Mouse (Mus musculus) midbrain, embryonic 15.5 days (tissue): Measurements from ENCODE around the gene Sytl3. TPM values are rescaled to one million over a fixed set of nuclear protein-coding genes. Genes with fewer than 3 reads are reported as not detected.
"Not testable (repeated sequence)": the region's sequence is repeated elsewhere in the genome, so short reads cannot be mapped to it uniquely, and the experiment has no call there.

Source experiments
- ATAC-seq: fragments of 200-750 bp; cut with Nextera tagmentation; replicated peaks from 2 replicates; pipeline ENCODE4 v1.8.0; 2017; ENCODE audit warnings: moderate TSS enrichment
- H3K27ac ChIP-seq: fragments of 300-500 bp; sonication (generic); 2 replicates; pipeline ENCODE4 v1.5.1; 2015; ENCODE audit warnings: mild to moderate bottlenecking, inconsistent platforms
- H3K27me3 ChIP-seq: fragments of 300-500 bp; sonication (generic); replicated peaks from 2 replicates; pipeline ENCODE4 v1.6.1; 2015; ENCODE audit warnings: inconsistent platforms
- H3K36me3 ChIP-seq: fragments of 300-500 bp; sonication (generic); replicated peaks from 2 replicates; pipeline ENCODE4 v1.6.1; 2015; ENCODE audit warnings: inconsistent platforms
- H3K4me1 ChIP-seq: fragments of 300-500 bp; sonication (generic); 2 replicates; pipeline ENCODE4 v1.6.1; 2015; ENCODE audit warnings: inconsistent platforms
- H3K4me2 ChIP-seq: fragments of 300-500 bp; sonication (generic); 2 replicates; pipeline ENCODE4 v1.6.1; 2015; ENCODE audit warnings: inconsistent platforms, mild to moderate bottlenecking, moderate library complexity
- H3K4me3 ChIP-seq: fragments of 300-500 bp; sonication (generic); 2 replicates; pipeline ENCODE4 v1.5.1; 2015; ENCODE audit warnings: mild to moderate bottlenecking, inconsistent platforms
- H3K9ac ChIP-seq: fragments of 300-500 bp; sonication (generic); 2 replicates; pipeline ENCODE4 v1.6.1; 2015; ENCODE audit warnings: mild to moderate bottlenecking, inconsistent platforms
- H3K9me3 ChIP-seq: fragments of 300-500 bp; sonication (generic); 2 replicates; pipeline ENCODE4 v1.6.1; 2016; ENCODE audit warnings: inconsistent platforms
- WGBS: fragments of 180-500 bp; shearing (Covaris S2); methylation state at CpG from one replicate; pipeline ENCODE4 v1.1.7; 2015; ENCODE audit warnings: mixed read lengths; 5-methylcytosine and 5-hydroxymethylcytosine counted together
- polyA plus RNA-seq: library from polyadenylated mRNA; unstranded; fragments of >200 nt; fragmentation: Nextera tagmentation; extraction: Ambion mirVana; gene quantifications from 2 replicates; pipeline ENCODE4 v1.2.1, GENCODE M21; 2015

Sytl3 gene
- polyA plus RNA-seq, 1 experiment from 2014 or later, result 0.90 TPM

DNA sequence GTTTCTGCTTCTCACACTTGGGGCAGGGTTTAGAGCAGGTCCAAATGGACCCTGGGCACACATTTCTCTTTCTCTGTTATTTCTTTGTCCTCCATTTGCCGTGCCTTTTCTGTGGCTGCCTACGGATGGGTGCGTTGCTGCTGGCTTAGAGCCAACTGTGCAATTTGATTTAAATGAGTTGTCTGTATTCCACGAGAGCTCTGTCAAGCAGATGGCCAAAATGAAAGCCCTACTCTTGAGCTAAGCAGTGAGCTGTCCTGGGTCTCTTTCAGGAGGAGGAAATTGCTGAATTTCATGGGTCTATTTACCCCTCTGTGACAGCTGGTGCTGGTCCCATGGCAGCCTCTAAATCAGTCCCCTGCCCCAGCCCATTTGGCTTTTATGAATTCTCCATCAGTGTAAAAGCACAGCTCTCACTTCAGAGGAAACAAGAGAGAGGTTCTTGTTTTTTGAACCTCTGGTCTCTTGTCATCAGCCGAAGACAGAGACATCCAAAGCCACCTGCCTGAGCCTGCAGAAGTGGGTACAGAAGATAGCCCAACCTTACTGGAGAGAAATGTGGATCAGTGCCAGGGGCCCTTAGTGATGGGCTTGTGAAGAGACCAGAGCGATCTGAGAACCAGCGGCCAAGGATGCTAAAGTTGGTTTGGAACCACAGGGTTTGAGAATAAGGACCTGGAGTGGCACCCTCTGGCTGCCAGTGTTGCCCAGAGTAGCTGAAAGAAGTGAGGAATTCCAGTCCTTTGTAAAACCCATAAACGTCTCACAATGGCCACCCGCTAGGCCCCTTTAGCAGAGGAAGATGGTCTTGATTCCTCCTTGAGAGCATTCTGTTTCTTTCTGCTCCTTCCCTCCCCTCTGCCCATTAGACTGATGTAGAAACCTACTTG is 44.7 kb downstream of the Sytl3 start:
- WGBS, result 42% methylated on average over 9 of the region's 9 CpGs
- H3K27me3 ChIP-seq, H3K4me2 ChIP-seq: not testable (repeated sequence)

GRCm38 (mm10) chr17:6706448-6706847 is 47.6 kb downstream of the Sytl3 start:
- H3K4me2 ChIP-seq, H3K27ac ChIP-seq, H3K36me3 ChIP-seq, H3K9ac ChIP-seq, H3K4me1 ChIP-seq, ATAC-seq, H3K27me3 ChIP-seq, H3K9me3 ChIP-seq, H3K4me3 ChIP-seq: not testable (repeated sequence)
- WGBS, result 84% methylated on average over 4 of the region's 5 CpGs

More for the DNA sequence above, 44.7 kb downstream of the Sytl3 start:
- H3K9me3 ChIP-seq, H3K36me3 ChIP-seq, H3K4me3 ChIP-seq, H3K4me1 ChIP-seq, H3K27ac ChIP-seq, H3K9ac ChIP-seq: not testable (repeated sequence)
- ATAC-seq, result peak; percentile 77

DNA sequence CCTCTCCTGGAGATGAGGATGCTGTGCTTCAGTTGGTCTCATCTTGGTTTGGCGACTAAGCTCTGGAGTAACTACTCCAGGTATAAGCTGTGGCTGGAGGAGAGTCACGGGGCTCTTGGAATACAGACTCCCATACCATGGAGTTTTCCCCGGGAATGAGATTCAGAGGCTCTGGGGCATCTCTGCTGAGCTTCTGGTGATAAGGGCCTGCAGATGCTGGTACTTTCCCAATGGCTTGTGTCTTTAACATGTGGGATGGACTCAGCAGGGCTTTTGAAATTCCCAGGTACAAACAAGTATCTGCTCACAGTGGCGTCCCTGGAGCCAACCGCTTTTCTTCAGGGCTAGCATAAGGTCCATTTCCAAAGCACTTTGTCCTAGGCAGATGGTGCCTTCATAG is 48.5 kb downstream of the Sytl3 start:
- WGBS, result 96% methylated on average over 5 of the region's 5 CpGs
- H3K9me3 ChIP-seq, H3K27ac ChIP-seq, H3K4me1 ChIP-seq, H3K36me3 ChIP-seq, ATAC-seq, H3K9ac ChIP-seq, H3K4me3 ChIP-seq, H3K4me2 ChIP-seq, H3K27me3 ChIP-seq: not testable (repeated sequence)

GRCm38 (mm10) chr17:6708194-6708593 is 49.3 kb downstream of the Sytl3 start:
- ATAC-seq, H3K36me3 ChIP-seq, H3K9ac ChIP-seq, H3K9me3 ChIP-seq, H3K4me3 ChIP-seq, H3K4me2 ChIP-seq, H3K27me3 ChIP-seq, H3K27ac ChIP-seq, H3K4me1 ChIP-seq: not testable (repeated sequence)
- WGBS, result 73% methylated on average over 2 of the region's 2 CpGs

DNA sequence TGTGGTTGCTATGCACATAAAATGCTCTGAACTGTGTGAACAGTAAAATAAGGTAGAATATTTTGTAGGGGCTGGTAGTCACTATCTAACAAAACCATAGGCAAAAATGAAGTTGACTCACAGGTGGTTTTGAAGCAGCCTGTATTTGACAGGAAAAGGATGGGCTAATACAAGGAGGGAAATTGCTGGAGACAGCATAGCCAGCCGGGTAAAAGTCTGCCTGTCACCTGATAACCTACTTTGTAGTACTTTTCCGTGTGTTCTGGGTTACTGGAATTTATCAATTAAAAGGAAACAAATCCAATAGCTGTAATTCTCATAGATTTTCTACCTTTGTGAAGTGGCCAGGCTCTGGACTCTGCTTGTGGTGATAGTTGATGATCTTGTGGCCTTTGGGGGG is 54.6 kb downstream of the Sytl3 start:
- not testable (repeated sequence) for H3K27me3 ChIP-seq, H3K9me3 ChIP-seq, H3K36me3 ChIP-seq, H3K9ac ChIP-seq, H3K4me2 ChIP-seq, ATAC-seq, H3K4me3 ChIP-seq, H3K4me1 ChIP-seq, H3K27ac ChIP-seq
- 80% methylated on average over 2 of the region's 2 CpGs for WGBS

- not testable (repeated sequence) for H3K4me3 ChIP-seq, H3K27ac ChIP-seq, H3K27me3 ChIP-seq, ATAC-seq, H3K4me2 ChIP-seq, H3K36me3 ChIP-seq, H3K9me3 ChIP-seq, H3K4me1 ChIP-seq, H3K9ac ChIP-seq
- WGBS, result 88% methylated on average over 8 of the region's 8 CpGs
These were observed 55.1 kb downstream of the Sytl3 start for GRCm38 (mm10) chr17:6713944-6714343.

- ATAC-seq, result no peak
- Histone ChIP-seq H3K9ac (no peak overlapping the region), H3K9me3 (no peaks in the 10 kb centered on the region), H3K4me2 (no peak overlapping the region), H3K27ac (no peak overlapping the region), H3K36me3 (no peaks in the 10 kb centered on the region), H3K27me3 (no peaks in the 10 kb centered on the region), H3K4me1 (no peaks in the 10 kb centered on the region), H3K4me3 (no peak overlapping the region)
- 95% methylated on average over 12 of the region's 12 CpGs for WGBS
These were observed 69.2 kb downstream of the Sytl3 start for GRCm38 (mm10) chr17:6727996-6728610.

DNA sequence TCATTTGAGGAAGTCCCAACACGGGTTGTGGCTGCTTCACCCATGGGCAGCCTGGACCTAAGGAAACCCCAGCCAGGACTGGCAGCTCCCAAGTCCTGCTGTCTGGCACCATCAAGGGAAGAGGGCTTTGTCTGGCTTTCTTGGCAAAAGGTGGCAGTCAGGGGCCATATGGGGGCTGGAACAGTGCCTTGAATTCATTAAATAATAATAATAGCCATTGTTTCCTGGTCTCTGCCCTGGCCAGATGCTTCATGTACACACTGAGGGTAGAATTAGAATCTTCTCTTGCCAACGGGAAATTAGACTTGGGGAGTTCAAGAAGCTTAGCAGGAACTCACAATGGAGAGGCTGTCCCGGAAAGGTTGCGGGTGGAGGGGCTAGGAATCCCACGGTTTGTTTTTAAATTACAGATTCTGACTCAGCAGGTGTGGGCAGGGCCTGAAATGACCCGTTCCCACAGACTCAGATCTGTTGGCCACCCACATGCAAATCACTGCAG is 70.4 kb downstream of the Sytl3 start:
- Histone ChIP-seq H3K4me2 (no peak overlapping the region), H3K4me1 (no peaks in the 10 kb centered on the region), H3K4me3 (no peak overlapping the region), H3K9me3 (no peaks in the 10 kb centered on the region), H3K27ac (no peak overlapping the region), H3K9ac (no peak overlapping the region), H3K36me3 (no peaks in the 10 kb centered on the region), H3K27me3 (no peaks in the 10 kb centered on the region)
- WGBS, result 8% methylated on average over 6 of the region's 6 CpGs
- ATAC-seq, result peak; percentile 54; the same call in 1 of the 2 replicates

DNA sequence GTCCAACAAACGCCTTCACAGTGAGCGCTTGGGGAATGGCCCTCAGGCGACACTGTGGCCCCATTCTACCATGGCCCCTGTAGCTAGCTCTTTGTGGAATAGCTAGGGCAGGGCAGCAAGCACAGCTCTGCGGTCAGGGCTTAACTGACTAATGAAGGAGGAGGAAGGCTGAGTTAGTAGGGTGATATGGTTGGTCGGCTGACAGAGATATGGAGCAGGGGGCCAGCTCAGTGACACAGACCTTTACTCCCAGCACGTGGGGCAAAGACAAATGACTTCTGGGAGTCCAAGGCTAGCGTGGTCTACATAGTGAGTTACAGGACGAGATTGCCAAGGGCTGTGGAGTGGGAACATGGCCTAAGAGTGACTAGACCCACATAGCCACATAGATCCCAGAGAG is 72.2 kb downstream of the Sytl3 start:
- H3K9ac ChIP-seq, result no peak overlapping the region
- no peaks in the 10 kb centered on the region for H3K4me1 ChIP-seq
- no peak for ATAC-seq
- H3K4me3 ChIP-seq, result no peak overlapping the region
- WGBS, result 86% methylated on average over 8 of the region's 8 CpGs
- no peaks in the 10 kb centered on the region for H3K9me3 ChIP-seq
- H3K4me2 ChIP-seq, result no peak overlapping the region
- H3K27ac ChIP-seq, result no peak overlapping the region
- no peaks in the 10 kb centered on the region for H3K36me3 ChIP-seq
- H3K27me3 ChIP-seq, result no peaks in the 10 kb centered on the region

DNA sequence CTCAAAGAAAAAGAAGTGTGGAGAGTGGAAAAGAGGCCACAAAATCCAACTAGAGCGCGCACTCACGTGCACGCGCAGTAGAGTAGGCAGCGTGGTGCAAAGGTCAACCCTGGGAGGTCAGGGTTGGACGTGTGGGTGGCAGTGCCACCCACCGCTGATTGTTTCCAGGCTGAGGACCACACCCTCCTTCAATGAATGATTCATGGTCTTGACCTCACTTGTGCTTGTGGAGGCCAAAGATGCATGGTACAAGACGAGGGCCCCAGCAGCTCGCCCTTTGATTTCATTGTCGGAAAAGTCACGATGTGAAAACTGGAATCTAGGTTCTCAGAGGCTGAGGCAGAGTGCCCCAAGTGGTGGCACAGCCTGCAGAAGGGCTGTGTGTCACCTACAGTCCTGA is 72.7 kb downstream of the Sytl3 start:
- WGBS, result 89% methylated on average over 12 of the region's 12 CpGs
- no peak overlapping the region for H3K4me3 ChIP-seq
- no peak overlapping the region for H3K9ac ChIP-seq
- H3K9me3 ChIP-seq, result no peaks in the 10 kb centered on the region
- H3K4me2 ChIP-seq, result no peak overlapping the region
- ATAC-seq, result no peak
- H3K4me1 ChIP-seq, result peaks cover 1% of the 10 kb centered on the region; the same call in 1 of the 2 replicates
- H3K36me3 ChIP-seq, result no peaks in the 10 kb centered on the region
- H3K27ac ChIP-seq, result no peak overlapping the region
- H3K27me3 ChIP-seq, result no peaks in the 10 kb centered on the region

GRCm38 (mm10) chr17:6732665-6733064 is 73.8 kb downstream of the Sytl3 start:
- Histone ChIP-seq H3K4me1 (peaks cover 6% of the 10 kb centered on the region; the same call in 1 of the 2 replicates), H3K27me3 (no peaks in the 10 kb centered on the region), H3K9me3 (no peaks in the 10 kb centered on the region), H3K27ac (no peak overlapping the region), H3K9ac (no peak overlapping the region), H3K4me3 (no peak overlapping the region), H3K4me2 (no peak overlapping the region), H3K36me3 (no peaks in the 10 kb centered on the region)
- WGBS, result 98% methylated on average over 4 of the region's 4 CpGs
- ATAC-seq, result no peak

DNA sequence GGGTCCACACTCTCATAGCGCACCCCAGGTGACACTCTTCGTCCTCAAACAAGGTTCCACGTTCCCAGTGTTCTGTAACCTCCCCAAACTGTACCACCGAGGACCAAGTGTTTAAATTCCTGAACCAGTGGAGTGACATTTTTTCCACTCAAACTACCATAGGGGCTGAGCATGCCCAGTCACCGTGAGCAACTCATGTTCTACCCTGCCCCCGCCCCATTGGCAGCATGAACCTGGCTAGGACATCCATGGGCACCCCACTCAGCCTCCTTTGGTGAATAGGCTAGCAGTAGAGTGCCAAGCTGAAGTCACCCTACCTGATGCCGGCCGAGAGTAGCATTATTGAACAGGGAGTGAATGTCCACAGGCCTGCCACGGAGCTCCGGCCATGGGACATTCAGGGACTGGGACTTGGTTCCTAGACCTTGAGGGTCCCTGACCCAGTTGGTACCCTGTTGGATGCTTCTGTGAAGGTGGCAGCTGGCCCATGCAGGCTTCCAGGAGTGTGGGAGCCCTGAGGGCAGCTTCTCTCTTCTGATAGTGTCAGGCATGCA is 74.5 kb downstream of the Sytl3 start:
- no peak overlapping the region for H3K4me3 ChIP-seq
- whole genome bisulfite sequencing, result 92% methylated on average over 10 of the region's 10 CpGs
- no peak for ATAC-seq

More for the DNA sequence above, 74.5 kb downstream of the Sytl3 start:
- H3K27me3 ChIP-seq, result no peaks in the 10 kb centered on the region
- peaks cover 6% of the 10 kb centered on the region; the same call in 1 of the 2 replicates for H3K4me1 ChIP-seq
- H3K27ac ChIP-seq, result no peak overlapping the region
- no peaks in the 10 kb centered on the region for H3K36me3 ChIP-seq
- H3K9me3 ChIP-seq, result no peaks in the 10 kb centered on the region
- H3K9ac ChIP-seq, result no peak overlapping the region
- no peak overlapping the region for H3K4me2 ChIP-seq
